Mouse (Mus musculus): ENCODE data around the gene Defa30.
"Not testable (repeated sequence)": the region's sequence is repeated elsewhere in the genome, so short reads cannot be mapped to it uniquely, and the experiment has no call there.

Defa30 gene

DNA sequence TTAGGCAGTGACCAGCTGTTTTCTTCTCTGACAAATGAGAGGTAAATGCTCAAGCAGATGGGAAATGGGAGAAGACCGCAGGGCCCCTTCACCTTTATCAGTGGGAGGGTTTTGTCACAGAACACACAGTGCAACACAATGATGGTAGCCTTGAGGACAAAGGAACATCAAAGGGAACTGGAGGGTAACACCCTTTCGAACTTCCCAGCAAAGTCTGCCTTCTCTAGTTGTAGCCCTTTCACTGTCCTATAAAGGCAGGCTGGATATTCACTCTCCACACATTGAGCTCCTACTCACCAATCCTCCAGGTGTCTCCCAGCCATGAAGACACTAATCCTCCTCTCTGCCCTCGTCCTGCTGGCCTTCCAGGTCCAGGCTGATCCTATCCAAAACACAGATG, at the start of gene Defa30:
Defa30 (plus strand) TSS at position 301 of the 400 bp plus-strand sequence.
- not testable (repeated sequence) for DNase-seq

DNA sequence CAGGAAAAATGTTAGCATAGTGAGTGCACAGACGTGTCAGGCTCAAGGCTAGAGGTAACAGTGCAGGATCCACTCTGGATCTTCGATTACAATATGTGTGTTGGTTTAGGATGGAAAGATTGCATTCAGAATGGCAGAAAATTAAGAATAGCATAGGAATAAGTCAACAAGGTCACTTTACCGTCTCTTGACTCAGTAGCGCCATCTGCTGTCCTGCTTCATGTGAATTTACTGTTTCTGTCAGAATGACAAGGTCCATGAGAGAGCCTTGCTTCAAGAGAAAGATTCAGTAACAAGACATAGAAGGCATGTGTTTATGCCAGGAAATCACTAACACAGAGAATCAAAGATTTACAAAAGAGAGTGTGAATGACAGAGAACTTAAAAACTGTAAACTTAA, 41.3 kb upstream of the Defa30 start:
- no peak for DNase-seq

DNA sequence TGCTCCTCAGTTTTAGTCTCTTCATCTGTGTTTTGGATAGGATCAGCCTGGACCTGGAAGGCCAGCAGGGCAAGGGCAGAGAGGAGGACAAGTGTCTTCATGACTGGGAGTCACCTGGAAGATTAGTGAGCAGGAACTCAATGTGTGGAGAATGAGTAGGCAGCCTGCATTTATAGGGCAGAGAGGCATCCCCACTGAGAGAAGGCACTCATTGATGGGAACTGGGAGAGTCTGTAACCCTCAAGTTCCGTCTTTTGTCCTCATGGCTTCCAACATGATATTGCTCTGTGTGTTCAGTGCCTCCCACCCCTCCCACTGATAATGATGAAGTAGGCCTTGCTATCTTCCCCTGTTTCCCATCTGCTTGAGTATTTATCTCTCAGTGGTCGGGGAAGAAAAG, 38.5 kb upstream of the Defa30 start, which contains the start of gene Gm14851:
Gm14851 (minus strand) TSS at position 101 of the 400 bp plus-strand sequence.
- not testable (repeated sequence) for DNase-seq

DNA sequence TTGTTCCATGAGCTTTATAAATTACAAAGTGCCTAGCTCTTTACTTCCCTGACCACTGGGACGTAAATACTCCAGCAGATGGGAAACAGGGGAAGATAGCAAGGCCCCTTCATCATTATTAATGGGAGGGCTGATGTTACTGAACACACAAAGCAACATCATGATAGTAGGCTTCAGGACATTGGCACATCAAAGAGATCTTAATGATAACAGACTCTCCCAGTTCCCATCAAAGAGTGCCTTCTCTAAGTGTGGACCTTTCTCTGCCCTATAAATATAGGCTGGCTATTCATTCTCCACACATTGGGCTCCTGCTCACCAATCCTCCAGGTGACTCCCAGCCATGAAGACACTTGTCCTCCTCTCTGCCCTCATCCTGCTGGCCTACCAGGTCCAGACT, 27.5 kb downstream of the Defa30 start, which contains the start of gene Defa22:
Defa22 (plus strand) TSS at position 301 of the 400 bp plus-strand sequence.
- DNase-seq, result not testable (repeated sequence)

Data from lung, postnatal 14 days (tissue).